Mouse (Mus musculus) gonadal fat pad, adult 2 months (tissue): Measurements from ENCODE around the gene Cmtm4. TPM values are rescaled to one million over a fixed set of nuclear protein-coding genes. Genes with fewer than 3 reads are reported as not detected.

ENCODE experiments used
- DNase-seq: peaks from one replicate; pipeline ENCODE4 v3.0.0-alpha.2; 2012; ENCODE audit warnings: low read depth
- polyA plus RNA-seq: library from polyadenylated mRNA; depleted of rRNA; stranded (reverse); fragments of >200 nt; gene quantifications from 2 replicates; pipeline ENCODE4 v1.2.3, GENCODE M21; 2012

The Cmtm4 gene
- polyA plus RNA-seq, 1 experiment = 25.5 TPM

- DNase-seq = no peak
Observed at GRCm38 (mm10) chr8:104411468-104411867, 15.9 kb upstream of the Cmtm4 start.

GRCm38 (mm10) chr8:104410628-104411273 is 15.1 kb upstream of the Cmtm4 start:
- no peak for DNase-seq

GRCm38 (mm10) chr8:104408328-104409110 is 12.9 kb upstream of the Cmtm4 start:
- DNase-seq = no peak

GRCm38 (mm10) chr8:104406340-104407128 is 10.9 kb upstream of the Cmtm4 start:
- no peak for DNase-seq

- DNase-seq = no peak
Observed at GRCm38 (mm10) chr8:104405430-104406187, 10.0 kb upstream of the Cmtm4 start.

- no peak for DNase-seq
Observed at GRCm38 (mm10) chr8:104403596-104403995, 8.0 kb upstream of the Cmtm4 start.

GRCm38 (mm10) chr8:104394801-104395702 is 555 bp downstream of the Cmtm4 start:
- no peak for DNase-seq

GRCm38 (mm10) chr8:104393767-104394166 is 1.8 kb downstream of the Cmtm4 start:
- no peak for DNase-seq

GRCm38 (mm10) chr8:104393139-104393538 is 2.5 kb downstream of the Cmtm4 start:
- no peak for DNase-seq

- no peak for DNase-seq
Observed at GRCm38 (mm10) chr8:104390245-104390644, 5.4 kb downstream of the Cmtm4 start.

- no peak for DNase-seq
Observed at GRCm38 (mm10) chr8:104387980-104388379, 7.6 kb downstream of the Cmtm4 start.

- DNase-seq = no peak
Observed at GRCm38 (mm10) chr8:104387501-104387900, 8.1 kb downstream of the Cmtm4 start.

GRCm38 (mm10) chr8:104386693-104387092 is 8.9 kb downstream of the Cmtm4 start:
- no peak for DNase-seq

- DNase-seq = no peak
Observed at GRCm38 (mm10) chr8:104383977-104384376, 11.6 kb downstream of the Cmtm4 start.

- no peak for DNase-seq
Observed at GRCm38 (mm10) chr8:104383296-104383695, 12.3 kb downstream of the Cmtm4 start.

- DNase-seq = no peak
Observed at GRCm38 (mm10) chr8:104380961-104381411, 14.6 kb downstream of the Cmtm4 start.

- no peak for DNase-seq
Observed at GRCm38 (mm10) chr8:104380269-104380668, 15.3 kb downstream of the Cmtm4 start.

GRCm38 (mm10) chr8:104379301-104379836 is 16.2 kb downstream of the Cmtm4 start:
- no peak for DNase-seq

GRCm38 (mm10) chr8:104376669-104377068 is 18.9 kb downstream of the Cmtm4 start:
- no peak for DNase-seq

GRCm38 (mm10) chr8:104375959-104376358 is 19.6 kb downstream of the Cmtm4 start:
- no peak for DNase-seq
